Comparison of ENCODE assay signal across 9 mouse cellular contexts in the genomic region with DNA sequence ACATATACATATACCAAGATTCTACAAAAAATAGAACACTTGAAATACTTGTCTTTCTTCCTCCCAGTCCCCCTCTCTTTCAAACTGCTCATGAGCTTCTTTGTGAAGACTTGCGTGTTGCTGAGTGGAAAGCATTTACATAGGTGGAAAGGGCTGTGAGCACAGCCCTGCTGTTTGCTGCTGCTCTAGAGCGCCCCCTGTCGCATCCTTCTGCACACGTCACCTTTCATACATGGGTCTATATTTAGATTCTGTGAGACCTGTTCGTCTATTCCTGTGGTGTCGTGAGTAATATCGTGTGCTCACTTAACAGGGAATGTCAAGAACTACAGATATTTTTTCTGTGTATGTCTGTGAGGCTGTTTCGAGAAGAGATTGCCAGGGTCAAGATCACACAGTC. TPM values are rescaled to one million over a fixed set of nuclear protein-coding genes. Genes with fewer than 3 reads are reported as not detected.
DNase-seq lines count a peak whose midpoint lies in the region; ATAC-seq and TF ChIP-seq lines count a peak whose summit lies in the region.
"Had no signal": no experiment of that assay in that cellular context is flagged by ENCODE, and none has a peak within 500 bp of the region (broad histone marks: within the 10 kb centered on the region; RNA-seq: fewer than 3 reads in every experiment).

No protein-coding gene starts in this region.

- ATAC-seq in frontal cortex, adult (ENCODE audit: low TSS enrichment): peak; percentile 93

- WGBS in thymus, adult 2 months: 7% methylated on average over 8 of the region's 8 CpGs

- no peaks in the 10 kb centered on the region for H3K36me3 ChIP-seq in thymus, adult 2 months (ENCODE audit: control insufficient read depth, insufficient read depth, low read length)
- H3K36me3 ChIP-seq in splenic B cell, adult 2 months (ENCODE audit: control insufficient read depth, insufficient read depth, low read length, poor library complexity, severe bottlenecking): no peaks in the 10 kb centered on the region
- H3K36me3 ChIP-seq: stomach, embryonic 15.5 days had no signal

- H3K4me1 ChIP-seq in thymus, adult 2 months (replicated peaks; ENCODE audit: control insufficient read depth, insufficient read depth, low read length): no peaks in the 10 kb centered on the region
- H3K4me1 ChIP-seq: stomach, embryonic 15.5 days had no signal

- no peak overlapping the region for H3K4me3 ChIP-seq in thymus, adult 2 months (ENCODE audit: control insufficient read depth, insufficient read depth, low read length)
- H3K4me3 ChIP-seq: stomach, embryonic 15.5 days had no signal

- no peaks in the 10 kb centered on the region for H3K27me3 ChIP-seq in thymus, adult 2 months (ENCODE audit: control insufficient read depth, insufficient read depth, low read length)
- H3K27me3 ChIP-seq in splenic B cell, adult 2 months (ENCODE audit: control insufficient read depth, insufficient read depth, low read length, poor library complexity, severe bottlenecking): no peaks in the 10 kb centered on the region
- H3K27me3 ChIP-seq: stomach, embryonic 15.5 days had no signal

- H3K27ac ChIP-seq in thymus, adult 2 months (ENCODE audit: control insufficient read depth, insufficient read depth, low read length): no peak overlapping the region
- H3K27ac ChIP-seq: stomach, embryonic 15.5 days had no signal

- peak; percentile 50; the same call in 1 of the 2 replicates for TF ChIP-seq CTCF in thymus, adult 2 months (IDR thresholded peaks at IDR 0.05; ENCODE audit: borderline replicate concordance, control insufficient read depth, extremely low read depth, insufficient read depth, low read length, poor library complexity)
- peak; percentile 83 for TF ChIP-seq CTCF in brain, embryonic 14.5 days (IDR thresholded peaks at IDR 0.05; ENCODE audit: borderline replicate concordance, extremely low read depth, insufficient read depth, insufficient read length)

- no peak for TF ChIP-seq POLR2A in thymus, adult 2 months (IDR thresholded peaks at IDR 0.05; ENCODE audit: control insufficient read depth, extremely low read depth, insufficient read depth, low read length, poor library complexity)
- TF ChIP-seq POLR2A in brain, embryonic 14.5 days (IDR thresholded peaks at IDR 0.05; ENCODE audit: borderline replicate concordance, extremely low read depth, insufficient read depth, insufficient read length, poor library complexity, severe bottlenecking): no peak

- peak; percentile 11 for DNase-seq in thymus, adult 2 months
- no peak for DNase-seq in thymus, adult 18-20 months
- peak; percentile 69 for DNase-seq in brain, embryonic 14.5 days (ENCODE audit: low read depth)
- peak; percentile 67 to 72 for DNase-seq in kidney, postnatal 4 days
- DNase-seq in lung, postnatal 36 days: peak; percentile 71
- peak; percentile 26 for DNase-seq in splenic B cell, adult 2 months (ENCODE audit: low read depth, low spot score)

RNA-seq across cellular contexts. Expression of a gene that starts 35.5 kb away (rescaled TPM):
- 0.55 and 1.2 TPM in 2 replicates for polyA plus RNA-seq in thymus, adult 2 months (2012; rRNA removed)
- 7.3 and 10.0 TPM in 2 replicates for polyA plus RNA-seq in brain, embryonic 14.5 days (2012; rRNA removed)
- polyA plus RNA-seq: gonadal fat pad, adult 2 months had no signal

Comparison
In these comparisons a context has a peak if more than half of its experiments do, and no peak if none do; other contexts are left out.
1. DNase-seq: peak in thymus, adult 2 months (single experiment), brain, embryonic 14.5 days (single experiment), kidney, postnatal 4 days (2 of 2), lung, postnatal 36 days (single experiment) and splenic B cell, adult 2 months (single experiment); none in thymus, adult 18-20 months (0 of 2).